Mouse (Mus musculus) spleen, adult 2 months (tissue): ENCODE measurements around the gene Zfp85.

Experiments
- CTCF ChIP-seq: fragments of 200-500 bp; IDR thresholded peaks from 2 replicates; pipeline ENCODE4 v1.5.1; 2011; ENCODE audit warnings: mild to moderate bottlenecking, inconsistent platforms; ENCODE audit not compliant: insufficient read depth, insufficient read length, insufficient replicate concordance; ENCODE audit errors: extremely low read depth
- POLR2A ChIP-seq: fragments of 200-500 bp; IDR thresholded peaks from 2 replicates; pipeline ENCODE4 v1.6.1; 2011; ENCODE audit warnings: low read depth, low read length, inconsistent platforms

DNA sequence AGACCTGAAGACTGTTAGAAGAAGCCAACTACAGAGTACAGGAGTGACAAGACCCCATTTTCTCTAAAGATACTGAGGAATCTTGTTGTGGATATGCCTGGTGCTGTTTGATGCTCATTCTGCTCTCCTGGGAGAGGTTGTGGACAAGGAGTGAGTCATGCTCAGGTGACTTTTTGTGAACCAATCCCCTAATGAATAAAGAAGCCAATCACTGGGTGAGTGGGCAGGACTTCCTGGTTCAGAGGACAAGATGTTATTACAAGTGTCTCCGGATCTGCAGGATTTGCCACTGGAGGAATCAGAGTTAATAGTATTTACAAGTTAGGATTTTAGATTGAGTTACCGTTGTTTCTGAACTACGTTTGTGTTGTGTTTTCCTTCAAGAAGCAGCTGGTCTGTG lies 12.1 kb downstream of the Zfp85 start:
- TF ChIP-seq CTCF, result no peak
- no peak for TF ChIP-seq POLR2A
